Mouse (Mus musculus) embryo, embryonic 9.5 days (tissue): ENCODE data around the gene Itpripl2.
A peak's percentile ranks its signal among the peaks of the same experiment; 100 is the strongest.

Experiments
- DNase-seq: peaks from one replicate; pipeline ENCODE4 v3.0.0-alpha.2; 2017; ENCODE audit errors: extremely low spot score

Gene Itpripl2

DNA sequence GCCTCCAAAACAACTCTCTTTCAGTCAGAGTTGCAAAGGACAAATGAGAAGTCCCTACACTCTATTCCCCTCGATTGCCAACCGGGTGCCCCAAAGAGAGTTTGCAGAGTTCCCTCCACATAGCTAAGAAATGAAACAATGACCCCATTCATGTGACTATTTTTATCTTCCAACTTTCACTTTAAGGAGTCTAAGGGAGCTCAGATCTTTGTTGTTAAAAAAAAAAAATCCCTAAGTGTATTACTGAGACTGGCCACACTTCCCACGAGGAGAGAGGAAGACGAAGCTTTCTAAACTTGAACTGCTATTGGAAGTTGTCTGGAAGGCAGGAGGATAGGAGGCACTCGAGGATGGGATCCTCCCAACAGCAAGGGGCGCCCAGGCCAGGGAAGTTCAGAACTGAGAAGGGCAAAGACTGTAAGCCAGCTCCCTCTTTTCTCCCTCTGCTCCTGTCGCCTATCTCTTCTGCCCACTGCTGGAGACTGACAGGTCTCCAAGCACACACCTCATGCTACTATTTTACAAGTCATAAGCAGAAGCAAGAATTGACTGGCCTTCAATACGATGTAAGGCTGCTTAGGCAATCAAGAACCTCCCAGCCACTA is 3.6 kb downstream of the Itpripl2 start:
- no peak for DNase-seq

DNA sequence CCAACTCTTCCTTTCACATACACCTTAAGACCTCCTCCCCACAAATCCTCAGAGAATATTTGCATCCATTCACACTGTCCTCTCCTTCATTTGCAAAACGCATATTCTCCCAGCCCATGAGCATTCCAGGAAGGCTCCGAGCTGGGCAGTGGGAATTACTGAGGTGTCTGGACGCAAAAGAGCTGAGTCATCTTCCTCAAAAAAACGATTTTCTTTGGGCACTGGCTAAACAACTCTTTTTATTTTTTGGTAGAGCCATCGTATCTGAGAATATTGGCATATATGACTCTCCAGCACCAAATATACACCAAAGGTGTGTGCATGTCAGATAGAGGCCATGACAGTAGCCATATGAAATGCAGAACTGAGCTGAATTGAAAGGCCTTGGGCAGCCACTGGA is 4.9 kb downstream of the Itpripl2 start:
- DNase-seq, result no peak

DNA sequence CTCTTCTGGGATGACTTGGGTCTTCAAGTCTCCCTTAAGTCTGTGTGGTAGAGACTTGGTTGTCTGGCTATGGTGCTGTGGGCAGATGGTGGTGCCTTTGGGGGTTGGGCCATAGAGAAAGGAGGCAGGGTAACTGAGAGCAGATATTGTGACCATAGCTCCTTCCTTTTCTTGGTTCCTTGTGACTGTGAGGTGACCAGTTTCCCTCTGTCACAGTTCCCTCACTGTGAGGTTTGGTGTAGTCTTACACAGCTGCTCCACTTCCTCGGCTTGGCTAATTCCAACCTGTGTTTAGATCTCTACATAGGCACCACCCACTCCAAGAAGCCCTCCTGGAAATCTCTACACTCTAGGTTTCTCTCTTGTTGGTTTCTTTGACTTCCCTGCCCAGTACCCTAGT is 7.8 kb downstream of the Itpripl2 start:
- no peak for DNase-seq

DNA sequence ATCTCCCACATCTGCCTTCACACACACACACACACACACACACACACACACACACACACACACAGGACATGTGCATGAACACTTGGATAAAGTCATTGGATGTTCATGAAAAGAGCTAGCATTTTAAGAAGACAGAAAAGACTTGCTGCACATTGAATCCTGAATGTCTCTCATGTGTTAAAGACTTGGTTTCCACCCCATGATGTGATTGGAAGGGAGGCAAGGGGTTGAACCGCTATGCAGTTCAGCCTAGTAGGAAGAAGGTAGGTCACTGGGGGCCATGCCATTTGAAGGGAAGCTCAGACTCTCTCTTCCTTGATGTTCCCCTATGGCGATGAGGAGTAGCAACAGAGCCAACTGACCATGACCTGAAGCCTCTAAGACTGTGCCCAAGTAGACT is 9.8 kb downstream of the Itpripl2 start:
- no peak for DNase-seq

DNA sequence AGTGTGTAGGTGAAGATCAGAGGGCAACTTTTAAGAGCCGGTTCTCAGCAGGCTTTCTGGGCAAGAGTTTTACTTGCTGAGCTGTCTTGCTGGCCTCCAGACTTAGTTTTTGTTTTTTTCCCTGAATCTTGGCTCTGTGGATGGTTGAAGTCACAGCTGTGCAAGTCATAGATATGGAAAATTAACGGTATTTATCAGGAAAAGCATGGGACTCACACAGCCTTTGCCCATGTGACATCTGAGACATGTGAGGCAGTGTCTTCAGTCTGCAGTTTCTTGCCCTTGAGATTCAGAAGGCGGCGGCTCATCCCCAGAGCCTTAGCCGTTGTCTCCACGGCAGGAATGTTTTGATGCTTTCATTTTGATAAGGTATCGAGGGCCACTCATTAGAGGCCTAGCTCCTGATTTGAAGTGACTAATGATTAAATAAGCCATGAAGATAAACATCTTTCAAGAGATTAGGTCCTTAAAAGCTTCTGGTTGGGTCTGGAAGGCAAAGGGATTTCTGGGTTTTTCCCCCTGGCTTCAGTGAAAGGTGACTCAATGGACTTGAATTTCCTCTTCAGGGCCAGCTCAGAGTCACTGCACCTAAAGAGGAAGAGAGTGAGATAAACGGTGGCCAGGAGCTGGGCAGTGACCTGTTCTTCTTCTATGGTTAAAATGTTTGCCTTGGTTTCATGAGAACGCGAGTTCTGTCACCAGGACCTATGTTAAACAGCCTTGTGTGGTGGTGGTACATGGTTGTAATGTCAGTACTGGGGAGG is 10.5 kb downstream of the Itpripl2 start:
- DNase-seq, result no peak

DNA sequence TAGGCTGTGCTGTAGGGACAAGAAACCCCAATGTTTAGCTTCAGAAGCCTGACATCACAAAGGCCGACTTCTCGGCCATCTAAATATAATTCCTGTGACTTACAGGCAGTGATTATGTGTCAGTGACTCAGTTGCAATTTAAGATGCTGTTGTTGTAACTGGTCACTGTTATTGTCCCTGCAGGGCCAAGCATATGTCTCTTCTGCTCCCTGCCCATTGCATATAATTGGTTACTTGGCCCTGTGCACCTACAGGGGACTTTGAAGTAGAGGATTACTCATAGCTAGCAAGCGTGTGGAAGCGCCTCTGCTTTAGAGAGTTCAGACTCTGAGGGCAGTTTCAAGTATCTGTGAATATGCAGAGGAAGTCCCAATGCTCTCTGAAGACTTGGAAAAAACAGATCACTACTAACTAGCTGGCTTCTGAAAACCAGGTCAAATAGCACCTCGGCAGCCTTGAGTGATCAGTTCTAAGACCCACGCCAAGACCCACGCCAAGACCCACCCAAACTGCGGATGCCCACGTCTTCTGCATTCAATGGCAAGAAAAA is 11.5 kb downstream of the Itpripl2 start:
- DNase-seq, result no peak

DNA sequence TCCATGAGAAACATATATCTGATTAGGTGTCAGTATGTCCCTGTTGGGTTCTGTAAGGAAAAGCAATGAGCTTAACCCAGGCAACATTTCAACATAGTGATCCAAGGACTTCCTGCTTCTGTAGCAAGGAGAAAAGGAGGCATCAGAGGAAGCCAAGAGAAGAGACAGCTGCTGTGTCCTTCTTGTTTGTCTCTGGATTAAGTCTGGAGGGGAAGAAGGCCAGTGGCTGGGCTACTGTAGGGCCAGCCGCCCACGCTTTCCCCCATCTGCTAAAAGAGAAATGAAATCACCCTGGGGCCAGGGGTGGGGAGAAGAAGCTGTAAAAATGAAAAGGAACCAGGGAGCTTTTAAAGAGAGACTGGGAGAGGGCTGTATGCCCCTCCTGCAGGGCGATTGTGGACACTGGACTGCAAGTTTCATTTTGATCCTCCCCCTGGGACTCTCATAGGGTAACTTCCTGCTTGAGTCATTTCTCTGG is 12.9 kb downstream of the Itpripl2 start:
- DNase-seq, result no peak

DNA sequence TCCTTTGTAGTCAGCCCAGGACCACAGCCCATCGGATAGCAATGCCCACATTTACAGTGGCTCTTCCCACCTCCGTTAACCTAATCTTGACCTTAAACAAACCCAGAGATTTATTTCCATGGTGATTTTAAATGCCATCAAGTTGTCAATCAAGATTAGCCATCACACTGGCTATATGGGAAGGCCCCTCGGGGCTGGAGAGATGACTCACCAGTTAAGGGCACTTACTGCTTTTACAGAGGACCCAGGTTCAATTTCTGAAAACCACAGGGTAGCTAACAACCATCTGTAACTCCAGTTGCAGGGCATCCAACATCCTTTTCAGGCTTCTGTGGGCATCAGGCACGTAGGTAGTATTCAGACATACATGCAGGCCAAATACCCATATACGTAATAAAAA is 15.3 kb downstream of the Itpripl2 start:
- no peak for DNase-seq

DNA sequence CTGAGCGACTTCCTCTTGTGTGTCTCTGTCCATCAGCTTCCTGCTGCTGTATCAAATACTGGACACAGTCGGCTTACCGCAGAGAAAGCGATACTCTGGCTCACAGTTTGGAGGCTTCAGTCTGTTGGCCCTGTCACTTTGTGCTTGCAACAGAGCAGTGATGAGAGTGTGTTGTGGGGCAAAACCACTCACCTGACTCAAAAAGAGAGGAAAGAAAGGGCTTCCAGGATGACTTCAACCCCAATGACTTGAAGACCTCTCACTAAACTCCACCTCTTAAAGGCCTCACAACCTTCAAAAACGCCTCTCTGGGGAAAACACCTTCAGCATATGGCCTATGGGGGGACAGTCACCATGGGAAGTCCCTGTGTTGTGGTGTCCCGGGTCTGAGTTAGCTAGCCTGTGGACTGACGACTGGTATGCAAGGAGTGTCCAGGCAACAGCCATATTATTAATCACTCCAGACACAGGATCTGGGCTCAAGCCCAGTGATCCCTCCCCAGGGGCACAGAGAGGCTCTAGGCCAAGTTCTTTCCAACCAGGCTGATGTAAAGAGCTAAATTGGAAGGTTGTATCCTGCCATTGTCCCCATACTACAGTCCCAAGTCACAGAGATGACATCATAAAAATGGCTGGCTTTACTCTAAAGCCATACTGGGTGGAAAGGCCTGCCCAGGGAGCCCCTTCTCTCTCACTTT is 16.6 kb downstream of the Itpripl2 start:
- DNase-seq, result no peak

DNA sequence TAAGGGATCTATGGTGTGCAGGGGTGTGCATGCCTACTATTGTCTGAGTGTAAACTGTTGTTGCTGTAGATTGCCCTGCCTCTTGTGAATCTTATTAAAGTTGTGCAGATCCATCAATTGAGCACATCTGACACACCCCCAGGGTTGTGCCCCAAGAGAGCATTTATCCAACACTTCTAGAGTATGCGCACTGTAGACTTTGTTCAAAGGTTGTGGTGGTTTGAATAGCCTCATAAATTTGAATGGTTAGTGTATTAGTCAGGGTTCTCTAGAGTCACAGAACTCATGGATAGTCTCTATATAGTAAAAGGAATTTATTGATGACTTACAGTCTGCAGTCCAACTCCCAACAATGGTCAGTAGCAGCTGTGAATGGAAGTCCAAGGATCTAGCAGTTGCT is 18.9 kb downstream of the Itpripl2 start:
- no peak for DNase-seq

DNA sequence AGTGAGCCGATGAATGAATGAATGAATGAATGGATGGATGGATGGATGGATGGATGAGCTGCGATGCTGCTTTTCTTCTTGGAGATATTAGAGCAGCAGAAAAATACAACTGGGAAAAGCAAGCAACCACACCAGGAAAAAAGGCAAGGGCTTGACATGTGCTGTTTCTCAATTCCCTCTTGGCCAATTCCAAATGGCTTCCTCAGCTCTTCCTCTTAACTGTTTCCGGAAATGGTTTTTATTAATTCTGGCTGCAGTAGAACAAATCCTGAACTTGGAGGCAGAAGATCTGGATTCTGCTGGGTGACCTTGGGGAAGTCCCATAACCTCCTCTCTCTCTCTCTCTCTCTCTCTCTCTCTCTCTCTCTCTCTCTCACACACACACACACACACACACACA is 23.7 kb downstream of the Itpripl2 start:
- DNase-seq, result no peak

DNA sequence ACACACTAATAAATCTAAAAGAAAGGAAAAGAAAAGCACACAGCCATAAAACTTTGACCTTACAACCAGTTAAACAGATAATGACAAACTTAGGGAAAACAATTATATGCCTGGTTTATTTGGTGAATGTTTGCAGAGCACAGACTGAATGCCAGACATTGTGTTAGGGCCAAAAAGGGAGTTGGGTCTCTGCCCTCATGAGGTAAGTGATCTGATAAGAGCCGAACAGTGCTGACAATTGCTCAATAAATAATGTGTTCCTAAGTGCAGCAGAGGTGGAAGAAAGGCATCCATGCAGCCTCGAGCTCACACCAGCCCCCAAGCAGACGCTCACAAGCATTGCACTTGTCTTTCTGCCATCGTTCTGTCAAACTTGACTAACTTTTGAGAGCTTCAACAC is 27.3 kb downstream of the Itpripl2 start:
- no peak for DNase-seq

DNA sequence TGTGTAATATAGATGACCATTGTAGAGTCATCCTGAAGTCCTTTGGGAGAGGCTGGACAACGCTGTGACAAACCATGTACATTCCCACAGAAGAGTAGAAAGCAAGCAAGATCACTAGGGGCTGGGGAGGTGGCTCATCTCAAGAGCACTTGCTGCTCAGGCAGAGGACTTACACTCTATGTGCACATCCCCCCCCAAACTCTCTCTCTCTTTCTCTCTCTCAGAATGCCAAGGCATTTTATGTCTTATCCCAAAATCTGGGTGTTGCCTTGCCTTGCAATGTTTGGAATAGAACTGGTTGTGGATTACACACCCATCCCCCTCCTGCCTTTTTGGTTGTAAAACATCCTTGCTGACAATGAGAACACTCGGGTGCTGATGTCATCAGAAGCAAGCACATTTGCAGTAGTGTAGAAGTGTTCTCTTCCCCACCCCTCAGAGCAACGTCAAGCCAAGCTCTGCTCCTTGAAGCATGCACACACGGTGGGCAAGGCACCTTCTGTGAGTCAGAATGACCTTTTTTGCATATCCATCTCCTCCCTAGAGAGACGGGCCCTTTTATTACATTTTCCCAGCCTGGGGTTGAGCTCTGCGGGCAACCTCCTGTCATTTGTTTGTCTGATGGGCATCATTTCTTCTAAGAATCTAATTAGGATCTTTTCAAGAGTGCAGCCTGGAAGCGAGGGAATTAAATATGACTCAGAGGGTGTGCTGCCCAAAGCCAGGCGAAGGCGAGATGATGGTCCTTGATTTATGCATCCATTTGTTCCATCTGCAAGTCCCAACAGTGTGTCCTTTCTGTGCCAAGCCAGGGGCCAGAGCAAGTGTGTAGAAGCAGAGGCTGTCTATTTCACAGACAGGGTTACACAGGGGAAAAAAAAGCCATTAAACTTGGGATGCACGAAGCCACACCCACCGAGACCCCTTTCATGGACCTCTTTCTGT is 28.7 kb downstream of the Itpripl2 start:
- DNase-seq, result no peak

DNA sequence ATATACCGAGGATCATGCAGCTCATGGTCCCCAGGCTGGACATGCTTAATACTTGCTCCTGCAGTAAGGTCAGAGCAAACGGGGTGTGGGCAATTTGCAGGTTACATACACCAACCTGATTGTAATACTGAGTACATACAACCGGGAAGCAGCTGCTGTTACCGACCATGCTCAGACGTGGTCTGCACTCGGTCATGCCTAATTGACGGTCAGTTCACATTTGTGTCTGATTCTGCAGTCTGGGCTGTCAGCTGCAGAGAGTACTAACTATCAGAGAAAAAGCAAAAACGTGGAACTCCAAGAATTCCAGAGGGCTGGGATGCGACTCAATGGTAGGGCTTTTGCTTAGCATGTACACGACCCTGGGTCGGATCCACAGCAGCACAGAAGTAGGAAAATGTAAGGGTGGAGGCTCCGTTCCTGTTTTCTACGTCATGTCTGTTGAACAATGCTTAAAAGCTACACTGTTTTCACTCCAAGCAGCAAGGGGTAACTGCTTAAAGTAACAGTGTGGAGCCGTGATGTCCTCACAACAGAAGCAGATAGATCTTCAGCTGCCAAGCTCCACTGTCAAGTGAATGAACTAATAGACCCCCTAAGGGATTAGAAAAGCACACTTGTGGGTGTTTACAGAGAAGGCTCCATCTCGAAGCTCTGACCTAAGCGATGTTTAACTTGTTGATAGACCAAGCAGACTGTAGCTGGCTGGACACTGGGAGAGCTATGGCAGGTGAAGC is 30.2 kb downstream of the Itpripl2 start:
- DNase-seq, result no peak

DNA sequence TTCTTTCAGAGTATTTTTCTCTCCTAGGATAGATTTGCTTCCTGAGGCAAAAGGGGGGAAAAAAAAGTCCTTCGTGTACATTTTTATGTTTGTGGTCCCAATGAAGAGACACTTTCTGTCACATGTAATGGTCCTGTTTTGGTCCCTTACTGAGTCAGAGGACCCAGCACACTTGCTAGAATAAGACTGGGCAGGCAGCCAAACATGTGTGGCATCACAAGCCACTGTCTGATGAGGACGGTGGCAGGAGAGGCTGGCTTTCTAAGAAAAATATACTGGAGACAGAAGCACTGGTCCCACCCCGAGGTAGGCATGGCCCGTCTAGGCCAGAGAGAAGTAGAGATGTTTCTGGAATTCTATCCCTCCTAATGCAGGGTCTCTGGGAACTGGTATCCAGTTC is 38.1 kb downstream of the Itpripl2 start:
- no peak for DNase-seq

DNA sequence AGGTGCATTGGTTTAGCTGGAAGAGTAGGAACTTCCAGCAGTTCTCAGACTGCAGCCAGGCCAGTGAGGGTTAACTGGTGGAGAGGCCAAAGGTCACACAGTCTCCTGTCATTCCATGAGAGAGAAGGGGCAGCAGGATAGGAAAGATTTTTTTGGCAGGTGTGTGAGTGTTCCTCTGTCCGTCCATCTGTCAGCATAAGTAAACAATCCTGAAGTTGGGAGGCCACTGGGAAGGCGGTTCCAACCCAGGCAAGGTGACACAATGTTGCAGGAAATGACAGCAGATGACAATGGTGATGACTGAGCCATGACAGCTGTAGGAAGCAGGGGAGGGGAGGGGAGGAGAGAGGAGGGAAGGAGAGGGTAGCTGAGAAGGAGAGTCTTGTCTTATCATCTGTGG is 38.8 kb downstream of the Itpripl2 start:
- DNase-seq, result no peak

DNA sequence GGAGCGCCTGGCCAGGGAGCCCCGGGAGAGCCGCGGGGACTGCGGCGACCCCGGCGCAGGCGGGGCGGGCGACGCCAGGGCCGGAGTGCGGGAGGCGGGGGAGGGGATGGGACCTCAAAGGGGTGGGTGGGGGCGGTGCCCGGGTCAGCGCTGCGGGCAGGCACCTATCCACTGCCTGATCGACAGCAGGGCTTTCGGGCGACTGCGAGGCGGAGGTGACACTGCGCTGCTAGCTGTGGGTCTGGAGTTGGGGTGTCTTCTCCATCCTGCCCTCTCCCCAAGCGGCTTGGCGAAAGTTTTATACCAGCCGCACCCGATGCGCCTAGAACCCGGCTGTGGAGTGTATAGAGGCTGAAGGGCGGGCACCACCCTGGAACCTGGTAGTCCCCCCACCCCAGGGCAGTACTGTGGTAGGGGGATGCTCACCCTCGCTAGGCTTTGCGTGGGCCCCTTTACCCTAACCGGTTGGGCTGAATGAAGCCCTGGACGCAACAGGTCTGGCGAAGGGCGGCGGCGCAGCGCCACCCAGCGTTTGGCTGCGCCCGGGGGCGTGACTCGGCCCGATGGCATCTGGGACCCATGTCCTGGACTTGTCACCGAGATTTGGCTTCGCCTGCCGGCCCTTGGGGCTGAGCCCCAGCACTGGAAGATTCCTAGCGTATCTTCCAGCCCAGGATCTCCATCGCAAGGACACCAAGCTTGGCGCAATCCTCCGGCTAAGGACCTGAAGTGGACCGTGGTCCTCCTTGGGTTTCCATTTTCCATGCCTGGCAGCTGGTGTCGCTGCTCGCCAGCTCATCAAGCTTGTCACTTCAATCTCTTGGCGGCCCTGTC is 43.4 kb downstream of the Itpripl2 start, which contains the start of gene Syt17:
TSS of gene Syt17 (minus strand) at position 89 of the 834 bp plus-strand sequence.
- peak; percentile 84 for DNase-seq

DNA sequence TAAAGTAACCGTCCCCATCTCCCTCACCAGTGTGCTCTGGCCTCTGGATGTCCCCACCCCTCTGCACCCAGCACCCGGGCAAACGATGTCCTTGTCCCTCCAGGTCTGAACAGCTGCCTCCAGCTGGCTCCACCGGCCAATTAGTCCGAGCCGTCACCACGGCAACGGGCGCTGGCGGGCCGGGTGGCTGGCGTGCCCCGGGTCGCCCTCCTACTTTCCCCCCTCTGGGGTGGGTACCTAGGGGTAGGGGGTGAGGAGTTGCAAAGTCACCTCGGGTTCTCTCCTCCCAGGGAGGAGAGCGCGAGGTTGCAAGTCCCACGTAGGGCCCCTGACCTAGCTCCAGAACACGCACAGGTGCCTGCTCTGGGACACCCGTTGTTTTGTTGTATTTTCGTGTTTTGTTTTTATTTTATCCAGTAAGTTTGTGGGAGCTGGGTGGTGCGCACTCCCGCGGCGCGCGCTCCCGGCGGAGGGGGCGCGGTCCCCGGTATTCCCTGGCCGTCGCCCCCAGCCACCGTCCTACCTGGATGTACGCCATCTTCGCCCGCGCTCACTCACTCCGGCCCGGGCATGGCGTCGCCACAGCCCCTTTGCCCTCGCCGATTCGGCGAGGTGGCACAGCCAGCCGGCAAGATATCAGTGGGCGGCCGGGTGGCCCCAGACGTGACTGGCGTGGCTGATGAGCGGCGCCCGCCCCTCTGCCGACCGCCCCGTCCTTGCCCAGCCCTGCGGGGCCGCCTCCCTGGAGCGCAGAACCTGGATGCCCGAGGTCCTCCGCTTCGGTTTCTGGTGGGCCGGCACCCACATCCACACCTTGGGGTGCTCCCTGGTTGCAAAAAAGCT is 44.3 kb downstream of the Itpripl2 start:
- peak; percentile 64 for DNase-seq
